Mouse (Mus musculus): ENCODE measurements around the gene Hadhb. TPM values are rescaled to one million over a fixed set of nuclear protein-coding genes. Genes with fewer than 3 reads are reported as not detected.
"Not testable (repeated sequence)": the region's sequence is repeated elsewhere in the genome, so short reads cannot be mapped to it uniquely, and the experiment has no call there.

The Hadhb gene
- polyA plus RNA-seq, 1 experiment from 2014 or later: 70.4 TPM

DNA sequence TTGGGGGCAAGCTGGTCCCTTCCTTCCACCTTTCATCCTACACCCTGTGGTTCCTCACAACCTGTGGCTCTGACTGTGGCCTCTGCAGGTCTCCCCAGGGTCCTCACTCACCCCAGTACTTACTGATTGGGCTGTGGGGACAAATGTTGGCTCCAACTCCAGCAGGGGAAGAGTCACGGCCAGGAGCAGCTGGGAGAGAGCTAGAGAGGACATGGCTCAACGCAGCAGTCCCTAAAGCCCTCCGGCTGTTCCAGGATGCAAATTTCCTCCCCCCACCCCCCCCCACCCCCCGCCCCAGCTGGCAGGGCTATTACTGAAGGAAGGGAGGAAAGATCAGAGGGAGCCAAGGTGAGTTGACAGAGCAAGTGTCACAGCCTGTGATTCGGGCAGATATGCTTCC lies 50.4 kb downstream of the Hadhb start, which contains the start of gene Adgrf3:
Gene Adgrf3 (minus strand): TSS at position 230 of the 400 bp plus-strand sequence.
- H3K4me2 ChIP-seq (ENCODE audit: low read length): no peak within 1 kb of the TSS
- no peaks in the 10 kb centered on the region; the same call in 1 of the 2 replicates for H3K4me1 ChIP-seq (ENCODE audit: control insufficient read depth, insufficient read depth, low read depth, low read length)
- H3K9ac ChIP-seq (ENCODE audit: low read depth, low read length): no peak within 1 kb of the TSS
- H3K4me3 ChIP-seq (ENCODE audit: low read length): no peak within 1 kb of the TSS
- 27% methylated on average over 5 of the region's 5 CpGs for WGBS
- no peaks in the 10 kb centered on the region for H3K9me3 ChIP-seq (ENCODE audit: control insufficient read depth, low read length)
- H3K27ac ChIP-seq (ENCODE audit: low read depth, low read length): no peak within 1 kb of the TSS
- no peak for ATAC-seq
- H3K36me3 ChIP-seq (ENCODE audit: control insufficient read depth, insufficient read depth, low read length): no peaks in the 10 kb centered on the region
- no peaks in the 10 kb centered on the region for H3K27me3 ChIP-seq (replicated peaks; ENCODE audit: control insufficient read depth, insufficient read depth, low read length)

GRCm38 (mm10) chr5:30207276-30207675 lies 52.2 kb downstream of the Hadhb start:
- Histone ChIP-seq H3K4me3 (ENCODE audit: low read length) (no peak overlapping the region), H3K9me3 (ENCODE audit: control insufficient read depth, low read length) (no peaks in the 10 kb centered on the region), H3K4me1 (ENCODE audit: control insufficient read depth, insufficient read depth, low read depth, low read length) (no peaks in the 10 kb centered on the region; the same call in 1 of the 2 replicates), H3K27me3 (replicated peaks; ENCODE audit: control insufficient read depth, insufficient read depth, low read length) (no peaks in the 10 kb centered on the region), H3K27ac (ENCODE audit: low read depth, low read length) (no peak overlapping the region), H3K9ac (ENCODE audit: low read depth, low read length) (no peak overlapping the region), H3K36me3 (ENCODE audit: control insufficient read depth, insufficient read depth, low read length) (no peaks in the 10 kb centered on the region), H3K4me2 (ENCODE audit: low read length) (no peak overlapping the region)
- no peak for ATAC-seq
- 66% methylated on average over 6 of the region's 6 CpGs for WGBS

DNA sequence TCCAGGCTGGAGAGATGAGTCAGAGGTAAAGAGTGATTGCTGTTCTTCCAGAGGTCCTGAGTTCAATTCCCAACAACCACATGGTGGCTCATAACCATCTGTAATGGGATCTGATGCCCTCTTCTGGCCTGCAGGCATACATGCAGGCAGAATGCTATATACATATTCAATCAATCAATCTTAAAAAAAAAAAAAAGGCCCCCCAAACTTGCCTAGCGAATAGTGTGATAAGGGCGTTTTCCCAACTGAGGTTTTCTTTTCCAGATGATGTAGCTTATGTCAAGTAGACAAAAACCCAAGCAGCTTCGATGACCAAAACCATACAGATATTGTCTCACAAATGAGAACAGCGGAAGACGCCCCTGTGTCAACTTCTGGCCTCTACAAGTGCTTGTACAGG lies 55.7 kb downstream of the Hadhb start:
- H3K4me1 ChIP-seq (ENCODE audit: control insufficient read depth, insufficient read depth, low read depth, low read length); H3K27ac ChIP-seq (ENCODE audit: low read depth, low read length); H3K36me3 ChIP-seq (ENCODE audit: control insufficient read depth, insufficient read depth, low read length); ATAC-seq; H3K27me3 ChIP-seq (replicated peaks; ENCODE audit: control insufficient read depth, insufficient read depth, low read length); H3K4me2 ChIP-seq (ENCODE audit: low read length); H3K9me3 ChIP-seq (ENCODE audit: control insufficient read depth, low read length); H3K4me3 ChIP-seq (ENCODE audit: low read length); H3K9ac ChIP-seq (ENCODE audit: low read depth, low read length): not testable (repeated sequence)
- WGBS: 89% methylated on average over 5 of the region's 5 CpGs

DNA sequence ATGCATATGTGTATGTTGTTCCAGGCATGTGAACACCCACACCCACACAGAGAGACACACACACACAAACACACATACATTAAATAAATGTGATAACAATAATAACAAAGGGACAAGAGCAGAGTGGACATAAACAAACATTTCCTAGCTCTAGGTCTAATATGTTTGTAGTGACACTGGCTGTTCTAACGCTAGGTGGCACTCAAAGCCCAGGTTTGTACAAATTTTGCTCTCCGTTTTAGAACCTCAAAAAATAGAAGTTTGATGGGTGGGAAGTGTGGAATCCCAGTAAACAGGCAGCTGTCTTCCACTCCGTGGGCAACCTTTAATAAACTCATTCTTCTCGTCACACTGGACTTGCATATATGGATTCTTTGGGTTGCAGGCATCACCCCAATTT lies 59.8 kb downstream of the Hadhb start:
- ATAC-seq: no peak
- Histone ChIP-seq H3K9ac (ENCODE audit: low read depth, low read length) (no peak overlapping the region), H3K36me3 (ENCODE audit: control insufficient read depth, insufficient read depth, low read length) (no peaks in the 10 kb centered on the region), H3K27ac (ENCODE audit: low read depth, low read length) (no peak overlapping the region), H3K4me1 (ENCODE audit: control insufficient read depth, insufficient read depth, low read depth, low read length) (no peaks in the 10 kb centered on the region), H3K27me3 (replicated peaks; ENCODE audit: control insufficient read depth, insufficient read depth, low read length) (no peaks in the 10 kb centered on the region), H3K4me3 (ENCODE audit: low read length) (no peak overlapping the region), H3K9me3 (ENCODE audit: control insufficient read depth, low read length) (no peaks in the 10 kb centered on the region), H3K4me2 (ENCODE audit: low read length) (no peak overlapping the region)
- WGBS: 11% methylated on average over 4 of the region's 4 CpGs

DNA sequence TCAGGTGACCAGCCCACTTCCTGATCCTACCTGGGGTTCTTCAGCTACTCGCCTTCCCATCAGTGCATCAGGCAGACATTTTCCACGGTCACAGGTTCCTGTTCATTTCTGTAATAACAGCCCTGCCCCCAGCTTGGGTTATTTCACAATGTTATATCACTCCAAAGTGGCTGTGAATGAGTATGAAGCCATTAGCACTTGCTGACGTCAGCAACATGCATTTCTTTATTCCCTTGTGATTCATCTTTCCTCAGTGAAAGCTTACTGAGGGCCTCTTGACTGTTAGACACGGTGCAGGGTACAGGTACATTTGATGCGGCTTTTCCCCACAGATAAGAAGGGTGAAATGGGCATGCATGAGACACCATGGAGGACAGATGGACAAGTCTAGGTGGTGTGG lies 60.9 kb downstream of the Hadhb start:
- Histone ChIP-seq H3K9ac (ENCODE audit: low read depth, low read length) (no peak overlapping the region), H3K27ac (ENCODE audit: low read depth, low read length) (no peak overlapping the region), H3K4me3 (ENCODE audit: low read length) (no peak overlapping the region), H3K4me2 (ENCODE audit: low read length) (no peak overlapping the region), H3K9me3 (ENCODE audit: control insufficient read depth, low read length) (no peaks in the 10 kb centered on the region), H3K4me1 (ENCODE audit: control insufficient read depth, insufficient read depth, low read depth, low read length) (no peaks in the 10 kb centered on the region), H3K27me3 (replicated peaks; ENCODE audit: control insufficient read depth, insufficient read depth, low read length) (no peaks in the 10 kb centered on the region), H3K36me3 (ENCODE audit: control insufficient read depth, insufficient read depth, low read length) (no peaks in the 10 kb centered on the region)
- WGBS: 73% methylated on average over 5 of the region's 5 CpGs
- ATAC-seq: no peak

GRCm38 (mm10) chr5:30219715-30220114 lies 64.7 kb downstream of the Hadhb start:
- WGBS: 86% methylated on average over 2 of the region's 2 CpGs
- no peak overlapping the region for H3K4me3 ChIP-seq (ENCODE audit: low read length)

DNA sequence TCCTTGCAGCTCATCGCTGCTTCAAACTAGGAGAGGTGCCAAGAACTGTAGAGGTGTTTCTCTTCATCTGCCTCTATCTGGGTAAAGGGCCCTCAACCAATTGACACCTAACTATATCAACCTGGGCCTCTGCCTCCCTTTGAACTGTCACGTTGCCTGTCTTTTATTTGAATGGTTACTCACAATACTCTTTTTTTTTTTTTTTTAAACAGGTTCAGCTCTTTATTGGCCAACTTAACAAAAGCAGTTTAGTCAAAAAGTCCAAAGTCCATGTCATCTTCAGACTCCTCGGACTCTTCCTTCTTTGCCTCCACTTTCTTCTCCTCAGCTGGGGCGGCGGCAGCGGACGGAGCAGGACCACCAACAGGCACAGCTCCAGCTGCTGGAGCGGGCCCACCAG lies 65.6 kb downstream of the Hadhb start:
- WGBS: 81% methylated on average over 8 of the region's 8 CpGs
- ATAC-seq: no peak
- H3K9me3 ChIP-seq (ENCODE audit: control insufficient read depth, low read length): no peaks in the 10 kb centered on the region
- no peaks in the 10 kb centered on the region for H3K36me3 ChIP-seq (ENCODE audit: control insufficient read depth, insufficient read depth, low read length)
- H3K27ac ChIP-seq (ENCODE audit: low read depth, low read length): no peak overlapping the region
- H3K4me3 ChIP-seq (ENCODE audit: low read length): no peak overlapping the region
- no peaks in the 10 kb centered on the region for H3K4me1 ChIP-seq (ENCODE audit: control insufficient read depth, insufficient read depth, low read depth, low read length)
- no peaks in the 10 kb centered on the region for H3K27me3 ChIP-seq (replicated peaks; ENCODE audit: control insufficient read depth, insufficient read depth, low read length)
- H3K4me2 ChIP-seq (ENCODE audit: low read length): no peak overlapping the region
- H3K9ac ChIP-seq (ENCODE audit: low read depth, low read length): no peak overlapping the region

More at GRCm38 (mm10) chr5:30219715-30220114, 64.7 kb downstream of the Hadhb start:
- Histone ChIP-seq H3K9me3 (ENCODE audit: control insufficient read depth, low read length) (no peaks in the 10 kb centered on the region), H3K9ac (ENCODE audit: low read depth, low read length) (no peak overlapping the region), H3K27me3 (replicated peaks; ENCODE audit: control insufficient read depth, insufficient read depth, low read length) (no peaks in the 10 kb centered on the region), H3K27ac (ENCODE audit: low read depth, low read length) (no peak overlapping the region), H3K4me1 (ENCODE audit: control insufficient read depth, insufficient read depth, low read depth, low read length) (no peaks in the 10 kb centered on the region), H3K36me3 (ENCODE audit: control insufficient read depth, insufficient read depth, low read length) (no peaks in the 10 kb centered on the region), H3K4me2 (ENCODE audit: low read length) (no peak overlapping the region)
- ATAC-seq: no peak

DNA sequence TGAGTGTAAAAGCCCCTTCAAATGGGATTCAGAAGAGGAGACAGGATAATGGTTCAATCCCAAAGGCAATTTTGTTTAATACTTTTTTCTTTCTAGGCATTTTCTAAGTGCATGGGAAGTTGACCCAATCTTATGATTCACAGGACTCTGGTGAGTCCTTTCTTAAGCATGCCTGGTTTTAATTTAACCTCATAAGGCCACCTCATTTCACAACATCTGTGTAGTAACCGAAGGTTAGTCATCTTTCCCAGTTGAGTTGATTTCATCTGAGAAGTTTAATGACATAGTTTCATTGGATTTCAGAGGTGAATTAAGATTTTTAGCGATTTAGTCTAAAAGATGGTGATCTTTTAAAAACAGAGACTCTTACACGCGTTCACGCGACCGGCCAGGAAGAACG lies 67.6 kb downstream of the Hadhb start:
- Histone ChIP-seq H3K4me1 (ENCODE audit: control insufficient read depth, insufficient read depth, low read depth, low read length) (no peaks in the 10 kb centered on the region), H3K4me2 (ENCODE audit: low read length) (no peak overlapping the region), H3K4me3 (ENCODE audit: low read length) (no peak overlapping the region), H3K9ac (ENCODE audit: low read depth, low read length) (no peak overlapping the region), H3K9me3 (ENCODE audit: control insufficient read depth, low read length) (no peaks in the 10 kb centered on the region), H3K27ac (ENCODE audit: low read depth, low read length) (no peak overlapping the region), H3K36me3 (ENCODE audit: control insufficient read depth, insufficient read depth, low read length) (no peaks in the 10 kb centered on the region), H3K27me3 (replicated peaks; ENCODE audit: control insufficient read depth, insufficient read depth, low read length) (no peaks in the 10 kb centered on the region)
- 96% methylated on average over 8 of the region's 8 CpGs for WGBS
- no peak for ATAC-seq

- Histone ChIP-seq H3K36me3 (ENCODE audit: control insufficient read depth, insufficient read depth, low read length) (no peaks in the 10 kb centered on the region; the same call in 1 of the 2 replicates), H3K9ac (ENCODE audit: low read depth, low read length) (no peak overlapping the region), H3K4me2 (ENCODE audit: low read length) (no peak overlapping the region), H3K27ac (ENCODE audit: low read depth, low read length) (no peak overlapping the region), H3K27me3 (replicated peaks; ENCODE audit: control insufficient read depth, insufficient read depth, low read length) (no peaks in the 10 kb centered on the region), H3K4me3 (ENCODE audit: low read length) (no peak overlapping the region), H3K4me1 (ENCODE audit: control insufficient read depth, insufficient read depth, low read depth, low read length) (peaks cover 23% of the 10 kb centered on the region), H3K9me3 (ENCODE audit: control insufficient read depth, low read length) (no peaks in the 10 kb centered on the region)
- ATAC-seq: no peak
- WGBS: 80% methylated on average over 4 of the region's 4 CpGs
Measured at GRCm38 (mm10) chr5:30230901-30231300, 75.9 kb downstream of the Hadhb start.

DNA sequence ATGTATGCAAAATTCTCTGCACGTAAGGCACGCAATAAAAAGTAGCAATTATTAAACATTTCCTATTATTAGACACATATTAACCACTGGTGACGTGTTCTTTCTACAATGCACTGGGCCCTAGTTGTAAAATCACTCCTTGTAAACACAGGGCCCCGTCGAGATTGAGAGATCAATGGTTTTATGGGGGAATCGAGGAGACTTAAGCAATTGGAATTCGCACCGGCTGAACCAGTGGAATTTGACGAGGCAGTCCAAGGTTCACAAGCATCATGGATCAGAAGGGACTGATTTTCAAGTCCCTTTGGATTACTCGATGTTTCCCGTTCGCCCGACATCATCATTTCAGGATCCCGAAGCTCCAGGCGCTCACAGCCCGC lies 76.8 kb downstream of the Hadhb start:
- Histone ChIP-seq H3K4me3 (ENCODE audit: low read length) (peak overlapping the region; percentile 82), H3K27me3 (replicated peaks; ENCODE audit: control insufficient read depth, insufficient read depth, low read length) (no peaks in the 10 kb centered on the region), H3K4me2 (ENCODE audit: low read length) (peak overlapping the region; percentile 90), H3K27ac (ENCODE audit: low read depth, low read length) (peak overlapping the region; percentile 82), H3K36me3 (ENCODE audit: control insufficient read depth, insufficient read depth, low read length) (no peaks in the 10 kb centered on the region; the same call in 1 of the 2 replicates), H3K9me3 (ENCODE audit: control insufficient read depth, low read length) (no peaks in the 10 kb centered on the region), H3K9ac (ENCODE audit: low read depth, low read length) (peak overlapping the region; percentile 78), H3K4me1 (ENCODE audit: control insufficient read depth, insufficient read depth, low read depth, low read length) (peaks cover 26% of the 10 kb centered on the region)
- WGBS: 31% methylated on average over 16 of the region's 16 CpGs
- no peak for ATAC-seq

All from hindbrain, embryonic 16.5 days (tissue).